Mouse (Mus musculus): ENCODE results near the gene Gpr61. TPM values are rescaled to one million over a fixed set of nuclear protein-coding genes. Genes with fewer than 3 reads are reported as not detected.

Gene Gpr61
- total RNA-seq (2014; fragmentation: Nextera tagmentation) (not detected in 2 replicates), total RNA-seq (2017) (not detected in 2 replicates)

GRCm38 (mm10) chr3:108154656-108155055 lies at the start of gene Gpr61:
Gene Gpr61 (minus strand): TSS chr3:108154882.
- ATAC-seq (replicated peaks; ENCODE audit: poor library complexity, severe bottlenecking) = no peak

GRCm38 (mm10) chr3:108204470-108204869 lies 49.8 kb upstream of the Gpr61 start:
- no peak for ATAC-seq (replicated peaks; ENCODE audit: poor library complexity, severe bottlenecking)

- ATAC-seq (replicated peaks; ENCODE audit: poor library complexity, severe bottlenecking) = peak; percentile 38
Observed at GRCm38 (mm10) chr3:108203621-108204325, 49.1 kb upstream of the Gpr61 start.

GRCm38 (mm10) chr3:108203212-108203611 lies 48.5 kb upstream of the Gpr61 start:
- ATAC-seq (replicated peaks; ENCODE audit: poor library complexity, severe bottlenecking) = no peak

- no peak for ATAC-seq (replicated peaks; ENCODE audit: poor library complexity, severe bottlenecking)
Observed at GRCm38 (mm10) chr3:108202506-108202905, 47.8 kb upstream of the Gpr61 start.

GRCm38 (mm10) chr3:108200329-108201323 lies 45.9 kb upstream of the Gpr61 start, which contains the start of gene Cyb561d1:
Gene Cyb561d1 (minus strand): TSS chr3:108201212.
- ATAC-seq (replicated peaks; ENCODE audit: poor library complexity, severe bottlenecking) = peak; percentile 88

GRCm38 (mm10) chr3:108199231-108199630 lies 44.5 kb upstream of the Gpr61 start:
- ATAC-seq (replicated peaks; ENCODE audit: poor library complexity, severe bottlenecking) = no peak

- ATAC-seq (replicated peaks; ENCODE audit: poor library complexity, severe bottlenecking) = no peak
Observed at GRCm38 (mm10) chr3:108197066-108197497, 42.4 kb upstream of the Gpr61 start.

GRCm38 (mm10) chr3:108195941-108196590 lies 41.4 kb upstream of the Gpr61 start:
- no peak for ATAC-seq (replicated peaks; ENCODE audit: poor library complexity, severe bottlenecking)

- no peak for ATAC-seq (replicated peaks; ENCODE audit: poor library complexity, severe bottlenecking)
Observed at GRCm38 (mm10) chr3:108195287-108195686, 40.6 kb upstream of the Gpr61 start.

- ATAC-seq (replicated peaks; ENCODE audit: poor library complexity, severe bottlenecking) = no peak
Observed at GRCm38 (mm10) chr3:108193686-108194085, 39.0 kb upstream of the Gpr61 start.

- no peak for ATAC-seq (replicated peaks; ENCODE audit: poor library complexity, severe bottlenecking)
Observed at GRCm38 (mm10) chr3:108189897-108190296, 35.2 kb upstream of the Gpr61 start.

- no peak for ATAC-seq (replicated peaks; ENCODE audit: poor library complexity, severe bottlenecking)
Observed at GRCm38 (mm10) chr3:108188716-108189490, 34.2 kb upstream of the Gpr61 start.

- peak; percentile 45 for ATAC-seq (replicated peaks; ENCODE audit: poor library complexity, severe bottlenecking)
Observed at GRCm38 (mm10) chr3:108187111-108187795, 32.6 kb upstream of the Gpr61 start.

- peak; percentile 45 for ATAC-seq (replicated peaks; ENCODE audit: poor library complexity, severe bottlenecking)
Observed at GRCm38 (mm10) chr3:108186098-108187047, 31.7 kb upstream of the Gpr61 start, which contains the start of gene Amigo1. Gene Amigo1 (plus strand): TSS chr3:108186335.

GRCm38 (mm10) chr3:108185460-108186097 lies 30.9 kb upstream of the Gpr61 start:
- no peak for ATAC-seq (replicated peaks; ENCODE audit: poor library complexity, severe bottlenecking)

- no peak for ATAC-seq (replicated peaks; ENCODE audit: poor library complexity, severe bottlenecking)
Observed at GRCm38 (mm10) chr3:108184742-108185141, 30.1 kb upstream of the Gpr61 start.
